ENCODE assay signal across 39 mouse cellular contexts in the genomic region with DNA sequence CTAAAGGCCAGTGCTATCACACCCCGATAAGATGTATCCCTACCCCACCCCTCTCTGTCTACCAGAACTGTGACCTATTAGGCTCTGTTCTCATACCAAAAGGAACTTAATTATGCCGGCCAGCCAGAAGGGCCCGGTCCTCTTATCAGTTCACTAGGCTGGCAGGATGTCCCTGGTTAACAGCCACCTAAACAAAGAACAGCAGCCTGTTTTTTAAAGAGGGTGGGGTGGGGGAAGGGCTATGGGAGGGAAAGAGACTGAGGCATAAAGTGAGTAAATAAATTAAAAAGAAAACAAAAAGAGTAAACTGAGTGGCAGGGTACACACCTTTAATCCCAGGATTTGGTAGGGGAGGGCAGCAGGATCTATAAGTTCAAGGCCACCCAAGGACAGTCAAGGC. TPM values are rescaled to one million over a fixed set of nuclear protein-coding genes. Genes with fewer than 3 reads are reported as not detected.
A peak's percentile ranks its signal among the peaks of the same experiment; 100 is the strongest.
DNase-seq lines count a peak whose midpoint lies in the region; ATAC-seq and TF ChIP-seq lines count a peak whose summit lies in the region.
"Had no signal": no experiment of that assay in that cellular context is flagged by ENCODE, and none has a peak within 500 bp of the region (broad histone marks: within the 10 kb centered on the region; RNA-seq: fewer than 3 reads in every experiment).

No protein-coding gene starts in this region.

- no peaks in the 10 kb centered on the region for H3K9me3 ChIP-seq in heart, embryonic 13.5 days
- H3K9me3 ChIP-seq in MEL (replicated peaks; ENCODE audit: insufficient read depth, low read length), result no peaks in the 10 kb centered on the region
- no peaks in the 10 kb centered on the region for H3K9me3 ChIP-seq in liver, embryonic 14.5 days (ENCODE audit: control insufficient read depth, low read length)
- no peaks in the 10 kb centered on the region for H3K9me3 ChIP-seq in kidney, embryonic 14.5 days (ENCODE audit: control insufficient read depth, low read length)
- H3K9me3 ChIP-seq: hindbrain, embryonic 12.5 days; intestine, embryonic 15.5 days; limb, embryonic 10.5 days; limb, embryonic 15.5 days; neural tube, embryonic 12.5 days had no signal

- H3K27ac ChIP-seq in heart, embryonic 13.5 days (replicated peaks), result no peak overlapping the region
- H3K27ac ChIP-seq in MEL (ENCODE audit: control insufficient read depth, low read depth, low read length), result no peak overlapping the region
- H3K27ac ChIP-seq in liver, embryonic 14.5 days, result no peak overlapping the region
- no peak overlapping the region for H3K27ac ChIP-seq in kidney, embryonic 14.5 days (ENCODE audit: low read depth, low read length)
- H3K27ac ChIP-seq: gastrocnemius, adult 2 months; heart, adult 2 months; hindbrain, embryonic 12.5 days; hindbrain, postnatal 0 days; intestine, embryonic 15.5 days; limb, embryonic 10.5 days; limb, embryonic 15.5 days; neural tube, embryonic 12.5 days; stomach, postnatal 0 days had no signal

- ATAC-seq in heart, embryonic 13.5 days (ENCODE audit: extremely low read depth, insufficient number of reproducible peaks, low FRiP score, low TSS enrichment), result no peak
- peak; percentile 35; the same call in 1 of the 2 replicates for ATAC-seq in liver, embryonic 14.5 days (ENCODE audit: insufficient read depth)
- ATAC-seq in kidney, embryonic 14.5 days (ENCODE audit: low FRiP score, low TSS enrichment), result no peak
- ATAC-seq: forebrain, embryonic 16.5 days; hindbrain, postnatal 0 days; intestine, embryonic 15.5 days had no signal

- no peak for DNase-seq in heart, adult 8-10 months (ENCODE audit: low spot score)
- peak; percentile 45 for DNase-seq in MEL (ENCODE audit: low read depth, low spot score)
- DNase-seq in liver, embryonic 14.5 days (ENCODE audit: low read depth in 3 of 3, low spot score in 3 of 3), result no peak
- DNase-seq in thymus, adult 18-20 months, result no peak
- no peak for DNase-seq in cerebellum, postnatal 25 days
- DNase-seq: adrenal gland, postnatal 14 days; cerebellum, adult 11 months; cerebellum, adult 9-10 months; gastrocnemius, adult 2 months; gastrocnemius, postnatal 36 days; heart, adult 2 months; kidney, adult 8-10 months; kidney, postnatal 14 days; layer of hippocampus, adult 9-11 months; lung, embryonic 14.5 days; lung, postnatal 14 days; right cerebral cortex, adult 18-20 months; right cerebral cortex, postnatal 4 days had no signal

- TF ChIP-seq CTCF in MEL (IDR thresholded peaks at IDR 0.05 in 2 of 3, conservative IDR thresholded peaks at IDR 0.05 in 1 of 3; ENCODE audit: control insufficient read depth in 1 of 3, insufficient read depth in 1 of 3, low read depth in 2 of 3, low read length in 3 of 3, poor library complexity in 1 of 3, severe bottlenecking in 1 of 3), result no peak
- no peak for TF ChIP-seq CTCF in liver, embryonic 14.5 days (IDR thresholded peaks at IDR 0.05; ENCODE audit: low read depth)

- 0 out of 2 replicates have a peak overlapping the region, but pooled peaks have one; percentile 24 for H3K9ac ChIP-seq in heart, embryonic 13.5 days
- no peak overlapping the region for H3K9ac ChIP-seq in MEL (ENCODE audit: control insufficient read depth, low read depth, low read length, poor library complexity, severe bottlenecking)
- no peak overlapping the region for H3K9ac ChIP-seq in liver, embryonic 14.5 days (replicated peaks)
- H3K9ac ChIP-seq in kidney, embryonic 14.5 days (ENCODE audit: low read depth, low read length), result no peak overlapping the region
- H3K9ac ChIP-seq: hindbrain, embryonic 12.5 days; intestine, embryonic 15.5 days; limb, embryonic 15.5 days; lung, embryonic 14.5 days; neural tube, embryonic 12.5 days had no signal

- H3K4me1 ChIP-seq in heart, embryonic 13.5 days, result peaks cover 12% of the 10 kb centered on the region
- H3K4me1 ChIP-seq in MEL (ENCODE audit: control insufficient read depth in 1 of 2, insufficient read depth in 2 of 2, low read length in 2 of 2), result no peaks in the 10 kb centered on the region
- peaks cover 0 to 5% of the 10 kb centered on the region in 2 experiments; a peak in 1 of 4 replicates for H3K4me1 ChIP-seq in liver, embryonic 14.5 days (replicated peaks; ENCODE audit: control insufficient read depth in 2 of 2, insufficient read depth in 2 of 2, low read length in 1 of 2)
- no peaks in the 10 kb centered on the region for H3K4me1 ChIP-seq in kidney, embryonic 14.5 days (ENCODE audit: control insufficient read depth, insufficient read depth, low read length)
- H3K4me1 ChIP-seq: hindbrain, embryonic 12.5 days; intestine, embryonic 15.5 days; limb, embryonic 10.5 days; limb, embryonic 15.5 days; neural tube, embryonic 12.5 days had no signal

- H3K36me3 ChIP-seq in heart, embryonic 13.5 days, result no peaks in the 10 kb centered on the region
- H3K36me3 ChIP-seq in MEL (ENCODE audit: control insufficient read depth in 1 of 2, insufficient read depth in 2 of 2, low read length in 2 of 2), result no peaks in the 10 kb centered on the region
- H3K36me3 ChIP-seq in liver, embryonic 14.5 days (replicated peaks; ENCODE audit: control insufficient read depth, insufficient read depth, low read depth), result no peaks in the 10 kb centered on the region
- H3K36me3 ChIP-seq in kidney, embryonic 14.5 days (ENCODE audit: control insufficient read depth, insufficient read depth, low read length), result no peaks in the 10 kb centered on the region
- H3K36me3 ChIP-seq: hindbrain, embryonic 12.5 days; intestine, embryonic 15.5 days; limb, embryonic 10.5 days; limb, embryonic 15.5 days; neural tube, embryonic 12.5 days had no signal

- no peak for TF ChIP-seq RAD21 in MEL (IDR thresholded peaks at IDR 0.05; ENCODE audit: low read depth, low read length)

- H3K27me3 ChIP-seq in heart, embryonic 13.5 days (replicated peaks), result no peaks in the 10 kb centered on the region
- H3K27me3 ChIP-seq in MEL (ENCODE audit: control insufficient read depth in 1 of 2, insufficient read depth in 2 of 2, low read length in 2 of 2), result no peaks in the 10 kb centered on the region
- H3K27me3 ChIP-seq in liver, embryonic 14.5 days (ENCODE audit: control insufficient read depth, insufficient read depth, low read length), result no peaks in the 10 kb centered on the region
- no peaks in the 10 kb centered on the region; the same call in 1 of the 2 replicates for H3K27me3 ChIP-seq in kidney, embryonic 14.5 days (ENCODE audit: control insufficient read depth, insufficient read depth, low read length)
- H3K27me3 ChIP-seq: CH12.LX; hindbrain, embryonic 12.5 days; intestine, embryonic 15.5 days; limb, embryonic 15.5 days; neural tube, embryonic 12.5 days had no signal

- no peaks in the 10 kb centered on the region for H3K79me2 ChIP-seq in MEL (ENCODE audit: control insufficient read depth, insufficient read depth, low read length, poor library complexity)

- no peak overlapping the region for H3K4me2 ChIP-seq in heart, embryonic 13.5 days
- H3K4me2 ChIP-seq in liver, embryonic 14.5 days (ENCODE audit: low read depth), result no peak overlapping the region
- H3K4me2 ChIP-seq in kidney, embryonic 14.5 days (replicated peaks; ENCODE audit: low read depth, low read length), result no peak overlapping the region
- H3K4me2 ChIP-seq: hindbrain, embryonic 12.5 days; intestine, embryonic 15.5 days; limb, embryonic 15.5 days; lung, embryonic 14.5 days; midbrain, embryonic 11.5 days; neural tube, embryonic 12.5 days had no signal

- no peak for TF ChIP-seq POLR2A in MEL (IDR thresholded peaks at IDR 0.05; ENCODE audit: control insufficient read depth in 1 of 2, insufficient read depth in 1 of 2, low read depth in 1 of 2, low read length in 2 of 2, poor library complexity in 1 of 2)

- H3K4me3 ChIP-seq in heart, embryonic 13.5 days, result no peak overlapping the region
- H3K4me3 ChIP-seq in MEL (ENCODE audit: control insufficient read depth in 1 of 2, insufficient read depth in 1 of 2, low read depth in 2 of 2, low read length in 2 of 2), result no peak overlapping the region
- no peak overlapping the region for H3K4me3 ChIP-seq in liver, embryonic 14.5 days (ENCODE audit: insufficient read depth in 1 of 2, low read depth in 2 of 2, low read length in 2 of 2)
- no peak overlapping the region for H3K4me3 ChIP-seq in kidney, embryonic 14.5 days (ENCODE audit: low read length)
- H3K4me3 ChIP-seq: erythroblast, embryonic 14.5 days; gastrocnemius, adult 2 months; heart, adult 2 months; hindbrain, embryonic 12.5 days; intestine, embryonic 15.5 days; limb, embryonic 10.5 days; limb, embryonic 15.5 days; myocyte; neural tube, embryonic 12.5 days had no signal

- no peak for TF ChIP-seq EP300 in MEL (IDR thresholded peaks at IDR 0.05; ENCODE audit: low read depth in 1 of 2, low read length in 2 of 2)
- TF ChIP-seq EP300 in liver, embryonic 14.5 days (IDR thresholded peaks at IDR 0.05; ENCODE audit: low read depth), result no peak

- WGBS in heart, embryonic 13.5 days, result 5% methylated on average over 3 of the region's 3 CpGs
- 7% methylated on average over 3 of the region's 3 CpGs for WGBS in liver, embryonic 14.5 days (ENCODE audit: insufficient replicate concordance)
- WGBS in kidney, embryonic 14.5 days, result 15% methylated on average over 3 of the region's 3 CpGs

TF ChIP-seq in MEL, 35 proteins besides CTCF, POLR2A, EP300 and RAD21 (continues in another document):
- TF ChIP-seq ZNF384 (IDR thresholded peaks at IDR 0.05; ENCODE audit: low read depth, low read length), result no peak
- no peak for TF ChIP-seq MEF2A (IDR thresholded peaks at IDR 0.05; ENCODE audit: extremely low read depth, insufficient replicate concordance, low read depth, low read length, poor library complexity, severe bottlenecking)
- TF ChIP-seq NELFE (IDR thresholded peaks at IDR 0.05; ENCODE audit: low read depth, low read length), result no peak
- no peak for TF ChIP-seq MYB (IDR thresholded peaks at IDR 0.05; ENCODE audit: low read depth, low read length)

RNA-seq across cellular contexts. Expression of a gene that starts 34.9 kb away (rescaled TPM):
- not detected in 2 replicates for polyA plus RNA-seq in heart, embryonic 13.5 days (2015; fragmentation: Nextera tagmentation; extraction: Ambion mirVana)
- total RNA-seq in heart, adult 8-10 months (2022), result not detected
- total RNA-seq in MEL (2012; rRNA removed), result not detected in 2 replicates
- not detected for polyA plus RNA-seq in MEL (2012; ENCODE audit: insufficient read depth in 1 of 2, insufficient read length in 2 of 2, low read depth in 1 of 2, low replicate concordance in 2 of 2, missing spikeins in 1 of 2)
- polyA plus RNA-seq in liver, embryonic 14.5 days (2012; rRNA removed), result not detected in 2 replicates
- polyA plus RNA-seq in liver, embryonic 14.5 days (2014; fragmentation: Nextera tagmentation; extraction: Ambion mirVana), result not detected in 2 replicates
- polyA plus RNA-seq in kidney, embryonic 14.5 days (2014; fragmentation: Nextera tagmentation; extraction: Ambion mirVana), result not detected in 2 replicates
- total RNA-seq: adrenal gland, postnatal 14 days; common myeloid progenitor, adult 5-6 weeks; gastrocnemius, adult 2 months; gastrocnemius, postnatal 36 days; heart, adult 2 months; heart, postnatal 25 days; hindbrain, postnatal 0 days; left cerebral cortex, postnatal 10 days; midbrain, postnatal 0 days had no signal
- polyA plus RNA-seq: erythroblast, embryonic 14.5 days; forebrain, embryonic 16.5 days; heart, adult 2 months; heart, embryonic 14.5 days; hindbrain, postnatal 0 days; intestine, embryonic 15.5 days; lung, embryonic 14.5 days; midbrain, postnatal 0 days; thymus, postnatal 0 days had no signal

RNA-seq across cellular contexts. Expression of a gene that starts 45.6 kb away (rescaled TPM):
- not detected in 2 replicates for polyA plus RNA-seq in heart, embryonic 13.5 days (2015; fragmentation: Nextera tagmentation; extraction: Ambion mirVana)
- under 1 TPM in 1 of 4 experiments, not detected in 3; 0.12 TPM for total RNA-seq in heart, adult 8-10 months (2022)
- total RNA-seq in MEL (2012; rRNA removed), result not detected in 2 replicates
- polyA plus RNA-seq in MEL (2012; ENCODE audit: insufficient read depth in 1 of 2, insufficient read length in 2 of 2, low read depth in 1 of 2, low replicate concordance in 2 of 2, missing spikeins in 1 of 2), result not detected
- 0.02 and 0.04 TPM in 2 replicates for polyA plus RNA-seq in liver, embryonic 14.5 days (2012; rRNA removed)
- polyA plus RNA-seq in liver, embryonic 14.5 days (2014; fragmentation: Nextera tagmentation; extraction: Ambion mirVana), result 0.05 and 0.08 TPM in 2 replicates
- 0.03 TPM in 1 of 2 replicates, not detected in the other for polyA plus RNA-seq in kidney, embryonic 14.5 days (2014; fragmentation: Nextera tagmentation; extraction: Ambion mirVana)
- total RNA-seq: CH12.LX; gastrocnemius, adult 2 months; gastrocnemius, postnatal 36 days; heart, postnatal 25 days had no signal
- polyA plus RNA-seq: erythroblast, embryonic 14.5 days; forebrain, embryonic 11.5 days; forebrain, embryonic 16.5 days; heart, embryonic 14.5 days; hindbrain, embryonic 12.5 days; intestine, embryonic 15.5 days; limb, embryonic 10.5 days; limb, embryonic 15.5 days; lung, embryonic 14.5 days; midbrain, embryonic 11.5 days; myocyte; neural tube, embryonic 12.5 days; stomach, postnatal 0 days; thymus, postnatal 0 days had no signal
